Mouse (Mus musculus): Measurements from ENCODE around the gene Slc1a5.

DNA sequence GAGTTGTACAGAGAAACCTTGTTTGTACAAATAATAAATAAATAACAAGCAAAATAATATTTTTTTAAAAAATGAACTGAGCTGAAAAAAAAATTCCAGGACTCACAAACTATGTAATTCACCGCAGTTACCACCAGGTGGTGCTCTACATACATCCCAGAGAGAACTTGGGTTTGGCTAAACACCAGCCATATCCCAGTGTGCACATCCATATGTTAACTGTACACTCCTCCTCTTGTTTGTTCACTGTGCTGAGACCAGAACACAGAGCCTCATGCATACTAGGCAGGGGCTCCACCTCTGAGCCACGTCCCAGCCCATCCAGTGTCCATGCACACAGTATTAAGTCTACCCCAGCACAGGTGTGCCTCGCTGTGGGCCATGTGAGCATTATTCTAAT is 35.0 kb upstream of the Slc1a5 start:
- TF ChIP-seq CTCF (conservative IDR thresholded peaks at IDR 0.05; ENCODE audit: insufficient read depth, insufficient read length, low read depth, low read length): peak; percentile 48
- no peak for TF ChIP-seq POLR2A (IDR thresholded peaks at IDR 0.05; ENCODE audit: low read depth, low read length)

All from kidney, adult 2 months (tissue).